Mouse (Mus musculus) lung, postnatal 0 days (tissue): Measurements from ENCODE around the gene Gigyf2.

Source experiments
- CTCF ChIP-seq: IDR thresholded peaks from 2 replicates; pipeline ENCODE4 v1.5.1; 2016; ENCODE audit warnings: antibody characterized with exemption, mild to moderate bottlenecking
- EP300 ChIP-seq: IDR thresholded peaks from 2 replicates; pipeline ENCODE4 v1.6.1; 2016; ENCODE audit warnings: antibody characterized with exemption, mild to moderate bottlenecking, control low read depth

DNA sequence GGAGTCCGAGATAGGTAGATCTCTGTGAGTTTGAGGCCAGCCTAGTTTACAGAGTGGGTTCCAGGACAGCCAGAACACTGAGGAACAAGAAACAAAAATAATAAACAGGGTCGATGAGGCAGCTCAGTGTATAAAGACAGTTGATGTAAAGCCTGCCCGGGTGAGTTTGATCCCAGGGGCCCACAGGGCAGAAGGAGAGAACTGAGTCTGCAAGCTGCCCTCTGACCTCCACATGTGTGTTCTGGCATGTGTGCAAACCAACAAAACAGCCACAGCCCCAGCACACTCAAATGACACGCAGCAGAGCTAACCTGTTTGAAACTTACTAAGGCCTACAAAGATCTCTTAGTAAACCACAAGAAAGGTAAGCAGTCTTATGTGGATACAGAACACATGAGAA, 31.8 kb upstream of the Gigyf2 start:
- TF ChIP-seq CTCF (no peak), EP300 (no peak)
